Mouse (Mus musculus) lung, postnatal 0 days (tissue): Measurements from ENCODE around the gene Fat3. TPM values are rescaled to one million over a fixed set of nuclear protein-coding genes. Genes with fewer than 3 reads are reported as not detected.

Experiments used
- ATAC-seq: fragments of 200-750 bp; cut with Nextera tagmentation; 2 replicates; pipeline ENCODE4 v1.8.0; 2017; ENCODE audit warnings: moderate library complexity
- DNase-seq: peaks from one replicate; pipeline ENCODE4 v3.0.0-alpha.2; 2016; ENCODE audit warnings: low spot score
- H3K27ac ChIP-seq: fragments of 300-500 bp; sonication (generic); 2 replicates; pipeline ENCODE4 v1.5.1; 2014; ENCODE audit warnings: antibody characterized with exemption, mild to moderate bottlenecking, low read length, mixed read lengths
- H3K27me3 ChIP-seq: fragments of 300-500 bp; sonication (generic); replicated peaks from 2 replicates; pipeline ENCODE4 v1.6.1; 2014; ENCODE audit warnings: low read length, mixed read lengths; ENCODE audit not compliant: insufficient read depth
- H3K36me3 ChIP-seq: fragments of 300-500 bp; sonication (generic); 2 replicates; pipeline ENCODE4 v1.6.1; 2014; ENCODE audit warnings: low read length, mixed read lengths; ENCODE audit not compliant: insufficient read depth
- H3K4me1 ChIP-seq: fragments of 300-500 bp; sonication (generic); 2 replicates; pipeline ENCODE4 v1.6.1; 2014; ENCODE audit warnings: antibody characterized with exemption, low read depth, low read length, mixed read lengths; ENCODE audit not compliant: insufficient read depth
- H3K4me2 ChIP-seq: fragments of 300-500 bp; sonication (generic); replicated peaks from 2 replicates; pipeline ENCODE4 v1.6.1; 2014; ENCODE audit warnings: low read depth, mild to moderate bottlenecking, low read length, moderate library complexity, mixed read lengths
- H3K4me3 ChIP-seq: fragments of 300-500 bp; sonication (generic); 2 replicates; pipeline ENCODE4 v1.5.1; 2014; ENCODE audit warnings: low read depth, low read length
- H3K9ac ChIP-seq: fragments of 300-500 bp; sonication (generic); replicated peaks from 2 replicates; pipeline ENCODE4 v1.6.1; 2014; ENCODE audit warnings: low read depth, mild to moderate bottlenecking
- H3K9me3 ChIP-seq: fragments of 300-500 bp; sonication (generic); 2 replicates; pipeline ENCODE4 v1.6.1; 2016; ENCODE audit warnings: low read length, mixed read lengths
- CTCF ChIP-seq: IDR thresholded peaks from 2 replicates; pipeline ENCODE4 v1.5.1; 2016; ENCODE audit warnings: antibody characterized with exemption, mild to moderate bottlenecking
- EP300 ChIP-seq: IDR thresholded peaks from 2 replicates; pipeline ENCODE4 v1.6.1; 2016; ENCODE audit warnings: antibody characterized with exemption, mild to moderate bottlenecking, control low read depth
- WGBS: fragments of 180-500 bp; shearing (Covaris S2); extraction: QIAGEN DNeasy Blood & Tissue Kit; methylation state at CpG from one replicate; pipeline ENCODE4 v1.1.7; 2014; 5-methylcytosine and 5-hydroxymethylcytosine counted together
- polyA plus RNA-seq: library from polyadenylated mRNA; unstranded; fragments of >200 nt; fragmentation: Nextera tagmentation; extraction: Ambion mirVana; gene quantifications from 2 replicates; pipeline ENCODE4 v1.2.1, GENCODE M21; 2015

Gene Fat3
- polyA plus RNA-seq, 1 experiment from 2014 or later = 0.78 TPM

DNA sequence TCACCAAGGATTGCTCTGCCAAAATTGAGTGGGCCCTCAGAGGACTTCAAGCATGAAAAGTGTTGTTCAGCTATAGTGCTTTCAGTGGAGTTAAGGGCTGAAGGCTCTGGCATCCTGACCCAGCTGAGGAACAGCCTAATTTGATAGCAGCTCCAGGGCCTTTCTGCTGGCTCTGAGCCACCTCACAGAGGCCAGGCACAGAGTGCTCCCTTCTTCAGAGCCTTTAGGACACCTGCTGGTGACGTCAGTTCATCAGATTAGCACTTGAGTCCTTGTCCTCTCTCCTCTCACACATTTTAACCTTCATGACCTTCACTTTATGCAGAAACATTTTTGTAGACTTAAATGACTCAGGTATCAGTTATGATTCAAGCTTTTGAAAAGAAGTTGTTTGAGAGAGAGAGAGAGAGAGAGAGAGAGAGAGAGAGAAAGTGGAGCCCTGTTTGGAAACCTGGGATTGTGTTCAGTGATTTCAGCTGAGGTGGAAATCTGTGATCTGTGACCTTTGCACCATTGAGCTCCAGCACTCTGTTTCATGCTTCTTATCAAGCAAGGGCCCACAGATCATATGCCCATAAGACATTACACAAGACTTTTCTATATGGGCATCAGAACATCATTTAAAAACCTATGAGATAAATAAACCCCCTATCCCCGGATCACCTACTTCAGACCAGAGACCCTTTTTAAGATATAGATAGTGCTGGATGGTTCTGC is 591.5 kb downstream of the Fat3 start:
- no peak for TF ChIP-seq CTCF
- TF ChIP-seq EP300 = no peak
- ATAC-seq = no peak
- no peaks in the 10 kb centered on the region for H3K9me3 ChIP-seq
- H3K4me3 ChIP-seq = no peak overlapping the region
- no peaks in the 10 kb centered on the region for H3K36me3 ChIP-seq
- no peaks in the 10 kb centered on the region for H3K4me1 ChIP-seq
- 50% methylated on average over 2 of the region's 2 CpGs for WGBS
- no peak overlapping the region for H3K4me2 ChIP-seq
- H3K27me3 ChIP-seq = no peaks in the 10 kb centered on the region
- no peak overlapping the region for H3K9ac ChIP-seq
- H3K27ac ChIP-seq = no peak overlapping the region
- DNase-seq = no peak

DNA sequence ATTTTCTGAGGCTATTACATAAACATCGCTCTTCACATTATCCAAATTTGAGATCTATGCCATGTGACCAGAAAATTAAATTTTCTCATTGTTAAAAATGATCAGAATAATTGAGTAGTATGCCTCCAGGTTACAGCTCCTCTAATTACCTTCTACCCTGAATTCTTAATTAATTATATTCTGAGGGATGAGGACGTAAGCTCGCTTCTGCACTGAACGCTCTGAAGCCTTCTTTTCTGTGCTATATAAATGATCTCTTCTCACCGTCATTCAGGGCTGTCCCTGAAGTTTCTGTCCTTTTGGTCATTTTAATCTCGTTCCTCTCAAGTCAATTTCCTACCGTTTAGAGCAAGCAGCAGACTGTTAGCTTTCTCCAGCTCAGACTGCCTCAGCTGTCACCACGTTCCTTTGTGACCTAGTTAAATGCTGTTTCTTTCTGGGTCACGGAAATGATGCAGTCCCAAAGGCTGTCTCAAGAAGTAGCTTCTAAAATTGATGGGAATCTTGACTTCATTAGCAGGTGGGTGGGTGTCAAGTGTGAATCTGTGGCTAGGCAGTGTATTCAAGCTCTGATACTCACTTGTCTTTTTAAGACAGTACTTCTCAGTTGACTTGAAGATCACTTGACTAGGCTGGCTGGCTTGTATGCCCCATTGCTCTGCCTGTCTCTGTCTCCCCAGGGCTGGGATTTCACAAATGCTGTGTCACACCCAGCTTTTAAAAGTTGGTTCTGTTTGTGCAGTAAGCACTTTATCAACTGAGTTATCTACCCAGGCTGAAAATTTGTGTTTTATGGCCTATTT is 596.9 kb downstream of the Fat3 start:
- no peak overlapping the region for H3K4me2 ChIP-seq
- WGBS = 67% methylated on average over 9 of the region's 9 CpGs
- ATAC-seq (no peak), DNase-seq (no peak)
- H3K36me3 ChIP-seq = no peaks in the 10 kb centered on the region
- no peaks in the 10 kb centered on the region for H3K9me3 ChIP-seq
- H3K4me3 ChIP-seq = no peak overlapping the region
- no peaks in the 10 kb centered on the region for H3K4me1 ChIP-seq
- no peak overlapping the region for H3K9ac ChIP-seq
- H3K27me3 ChIP-seq = no peaks in the 10 kb centered on the region
- TF ChIP-seq CTCF (no peak), EP300 (no peak)
- H3K27ac ChIP-seq = no peak overlapping the region

DNA sequence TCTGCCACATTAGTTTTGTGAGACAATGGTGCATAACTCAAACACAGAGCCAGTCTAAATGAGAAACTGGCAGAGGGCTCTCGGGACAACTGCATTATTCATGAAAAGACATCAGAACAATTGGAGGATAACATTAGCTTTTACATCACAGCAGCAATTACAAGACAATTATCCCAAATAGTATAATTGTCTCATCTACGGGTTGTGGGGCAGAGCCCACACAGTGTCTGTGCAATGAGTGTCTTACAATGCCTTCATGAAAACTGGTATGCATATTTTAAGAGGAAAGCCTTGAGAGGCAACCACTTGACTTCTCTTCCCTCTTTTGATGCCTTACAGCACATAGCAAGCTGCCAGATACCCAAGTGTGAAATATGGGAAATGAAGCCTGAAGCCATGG is 603.0 kb downstream of the Fat3 start:
- Histone ChIP-seq H3K27me3 (no peaks in the 10 kb centered on the region), H3K4me2 (no peak overlapping the region), H3K4me3 (no peak overlapping the region), H3K36me3 (no peaks in the 10 kb centered on the region), H3K9me3 (no peaks in the 10 kb centered on the region), H3K9ac (no peak overlapping the region), H3K27ac (no peak overlapping the region), H3K4me1 (no peaks in the 10 kb centered on the region)
- no peak for DNase-seq
- no peak for ATAC-seq
- TF ChIP-seq EP300 = no peak
- TF ChIP-seq CTCF = no peak
- 72% methylated on average over 2 of the region's 2 CpGs for WGBS

DNA sequence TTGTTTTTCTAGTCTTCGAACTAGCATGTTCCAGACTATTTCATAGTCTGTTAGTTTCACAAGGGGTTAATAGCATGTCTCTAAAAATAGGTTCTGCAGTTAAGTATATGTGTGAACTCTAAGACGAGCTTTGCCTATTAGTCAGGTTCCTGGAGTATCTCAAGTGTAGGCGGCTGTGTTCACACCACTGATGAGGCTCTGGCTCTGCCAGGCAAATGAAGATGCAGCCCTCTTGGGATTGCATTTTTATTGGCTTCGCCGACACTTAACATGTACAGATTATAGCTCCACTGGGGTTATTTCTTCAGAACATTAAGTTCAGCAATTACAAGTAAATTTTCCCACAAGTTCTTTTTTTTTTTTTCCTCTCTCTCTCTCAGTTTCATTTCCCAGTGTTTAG is 614.3 kb downstream of the Fat3 start:
- H3K27ac ChIP-seq = no peak overlapping the region
- TF ChIP-seq CTCF = no peak
- no peak overlapping the region for H3K4me2 ChIP-seq
- no peak overlapping the region for H3K4me3 ChIP-seq
- no peaks in the 10 kb centered on the region for H3K4me1 ChIP-seq
- H3K27me3 ChIP-seq = no peaks in the 10 kb centered on the region
- H3K9ac ChIP-seq = no peak overlapping the region
- DNase-seq = no peak
- 68% methylated on average over 5 of the region's 5 CpGs for WGBS
- no peaks in the 10 kb centered on the region for H3K36me3 ChIP-seq
- ATAC-seq = no peak
- no peaks in the 10 kb centered on the region for H3K9me3 ChIP-seq

DNA sequence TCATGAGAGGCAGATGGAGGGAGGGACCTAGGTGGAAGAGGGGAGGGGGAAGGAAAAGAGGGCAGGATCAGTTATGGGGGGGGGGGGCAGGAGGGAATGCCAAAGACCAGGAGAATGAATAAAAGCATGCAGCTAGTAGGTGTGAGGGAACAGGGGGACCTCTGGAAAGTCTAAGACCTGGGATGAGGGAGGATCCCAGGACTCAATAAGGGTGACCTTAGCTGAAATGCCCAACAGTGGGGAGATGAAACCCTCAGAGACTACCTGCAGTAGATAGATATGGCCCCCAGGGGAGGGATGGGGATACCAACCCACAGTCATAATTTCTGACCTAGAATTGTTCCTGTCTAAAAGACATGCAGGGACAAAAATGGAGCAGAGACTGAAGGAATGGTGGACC is 620.3 kb downstream of the Fat3 start:
- TF ChIP-seq CTCF (no peak), EP300 (no peak)
- Histone ChIP-seq H3K9me3 (no peaks in the 10 kb centered on the region), H3K27ac (no peak overlapping the region), H3K4me1 (no peaks in the 10 kb centered on the region), H3K36me3 (no peaks in the 10 kb centered on the region), H3K9ac (no peak overlapping the region), H3K4me3 (no peak overlapping the region), H3K27me3 (no peaks in the 10 kb centered on the region), H3K4me2 (no peak overlapping the region)
- DNase-seq (no peak), ATAC-seq (no peak)

DNA sequence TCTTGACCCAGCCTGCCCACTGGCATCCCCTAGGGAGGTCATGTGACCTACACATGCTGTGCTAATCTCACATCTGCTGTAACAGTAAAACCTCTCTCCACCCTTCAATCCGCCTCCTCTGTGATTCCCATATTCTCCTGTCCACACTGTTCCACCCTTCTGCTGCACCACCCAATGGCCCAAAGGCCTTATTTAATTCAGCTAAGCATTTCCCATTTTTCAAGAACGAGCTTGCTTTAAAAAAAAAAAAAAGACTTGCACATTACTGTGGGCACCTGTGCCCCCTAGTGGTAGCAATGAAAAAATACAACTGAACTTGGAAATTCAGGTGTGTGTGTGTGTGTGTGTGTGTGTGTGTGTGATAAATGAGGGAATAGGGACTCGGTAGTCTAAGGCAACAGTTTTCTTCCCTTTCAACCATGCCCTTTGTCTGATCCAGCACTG is 620.9 kb downstream of the Fat3 start:
- Histone ChIP-seq H3K9me3 (no peaks in the 10 kb centered on the region), H3K9ac (no peak overlapping the region), H3K27ac (no peak overlapping the region), H3K4me1 (no peaks in the 10 kb centered on the region), H3K36me3 (no peaks in the 10 kb centered on the region), H3K4me2 (no peak overlapping the region), H3K27me3 (no peaks in the 10 kb centered on the region), H3K4me3 (no peak overlapping the region)
- no peak for ATAC-seq
- 19% methylated on average over 3 of the region's 3 CpGs for WGBS
- peak; percentile 65 for DNase-seq
- TF ChIP-seq EP300 = no peak
- peak; percentile 83 for TF ChIP-seq CTCF
